Mouse (Mus musculus): ENCODE data around the gene Zfp280c.

DNA sequence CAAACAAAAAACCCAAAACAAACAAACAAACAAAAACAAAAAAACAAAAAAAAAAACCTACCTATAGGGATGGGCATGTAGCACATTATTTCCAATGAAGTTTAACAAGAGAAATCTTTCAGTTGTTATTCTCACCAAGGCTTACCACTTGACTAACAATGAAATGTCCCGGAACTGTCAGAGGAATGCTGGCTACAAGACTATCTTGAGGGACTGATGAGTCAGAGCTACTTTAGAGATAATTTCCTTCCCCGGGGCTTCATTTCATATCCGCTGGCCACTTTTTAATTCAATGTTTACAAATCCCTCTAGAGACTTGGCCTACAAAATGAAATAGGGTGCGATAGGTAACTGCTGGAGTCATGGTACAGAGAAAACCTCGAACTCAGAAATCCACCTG lies 2.6 kb upstream of the Zfp280c start:
- TF ChIP-seq CTCF (IDR thresholded peaks at IDR 0.05; ENCODE audit: low read depth, low read length) (no peak), TAL1 (conservative IDR thresholded peaks at IDR 0.05; ENCODE audit: low read depth, low read length) (no peak), GATA2 (IDR thresholded peaks at IDR 0.05; ENCODE audit: borderline replicate concordance, low read depth, low read length) (no peak)

All from G1E (cell line).